Comparison of ENCODE assay signal across 23 mouse cellular contexts in genomic region chr9:40279438-40279837, GRCm38 (mm10). TPM values are rescaled to one million over a fixed set of nuclear protein-coding genes. Genes with fewer than 3 reads are reported as not detected.
DNase-seq lines count a peak whose midpoint lies in the region; TF ChIP-seq lines count a peak whose summit lies in the region.
"Had no signal": no experiment of that assay in that cellular context is flagged by ENCODE, and none has a peak within 500 bp of the region (broad histone marks: within the 10 kb centered on the region; RNA-seq: fewer than 3 reads in every experiment).

No protein-coding gene starts in this region.

- no peaks in the 10 kb centered on the region for H3K36me3 ChIP-seq in heart, adult 2 months (ENCODE audit: control insufficient read depth, insufficient read depth, low read length)
- no peaks in the 10 kb centered on the region for H3K36me3 ChIP-seq in heart, embryonic 10.5 days
- H3K36me3 ChIP-seq: G1E had no signal

- no peak overlapping the region for H3K4me3 ChIP-seq in heart, adult 2 months
- H3K4me3 ChIP-seq in heart, embryonic 10.5 days, result no peak overlapping the region
- H3K4me3 ChIP-seq in layer of hippocampus, adult 2 months, result no peak overlapping the region
- no peak overlapping the region for H3K4me3 ChIP-seq in olfactory bulb, adult 2 months (ENCODE audit: insufficient read depth, low read depth, low read length)

- no peaks in the 10 kb centered on the region for H3K27me3 ChIP-seq in heart, adult 2 months (ENCODE audit: control insufficient read depth, insufficient read depth, low read length)
- H3K27me3 ChIP-seq in heart, embryonic 10.5 days (ENCODE audit: insufficient read depth, poor library complexity, severe bottlenecking), result no peaks in the 10 kb centered on the region
- H3K27me3 ChIP-seq: CH12.LX, Patski had no signal

- 88% methylated on average over 7 of the region's 7 CpGs for WGBS in heart, adult 2 months
- 89% methylated on average over 7 of the region's 7 CpGs for WGBS in heart, embryonic 10.5 days
- WGBS in olfactory bulb, adult 2 months, result 93% methylated on average over 7 of the region's 7 CpGs

- no peak overlapping the region for H3K9ac ChIP-seq in heart, adult 2 months (ENCODE audit: low read depth, low read length)

- H3K9me3 ChIP-seq in heart, embryonic 10.5 days, result no peaks in the 10 kb centered on the region

- no peaks in the 10 kb centered on the region for H3K79me2 ChIP-seq in heart, adult 2 months (replicated peaks; ENCODE audit: control insufficient read depth, insufficient read depth, low read length)

- TF ChIP-seq EP300 in heart, adult 2 months (IDR thresholded peaks at IDR 0.05; ENCODE audit: insufficient read depth, low read depth, low read length), result no peak

- peak; percentile 55 for DNase-seq in heart, adult 11 months
- no peak for DNase-seq in heart, adult 2 months
- DNase-seq in heart, embryonic 10.5 days (ENCODE audit: low spot score), result peak; percentile 53
- DNase-seq in heart, postnatal 25 days (ENCODE audit: low spot score), result no peak
- peak in 1 of 2 experiments; percentile 7 for DNase-seq in layer of hippocampus, adult 2 months (ENCODE audit: low spot score in 2 of 2)
- no peak for DNase-seq in layer of hippocampus, adult 9-10 months (ENCODE audit: low spot score)
- no peak for DNase-seq in right cerebral cortex, postnatal 36 days (ENCODE audit: low spot score in 2 of 2)
- DNase-seq: adrenal gland, adult 2 months; adrenal gland, adult 8-10 months; adrenal gland, postnatal 10 days; adrenal gland, postnatal 14 days; adrenal gland, postnatal 25 days; adrenal gland, postnatal 36 days; B cell, adult 2 months; cerebellum, adult 11 months; cerebellum, adult 11-12 months had no signal

- no peaks in the 10 kb centered on the region for H3K4me1 ChIP-seq in heart, adult 2 months (ENCODE audit: control insufficient read depth, insufficient read depth, low read length)
- no peaks in the 10 kb centered on the region for H3K4me1 ChIP-seq in heart, embryonic 10.5 days
- H3K4me1 ChIP-seq in olfactory bulb, adult 2 months (ENCODE audit: control insufficient read depth, insufficient read depth, low read length), result peaks cover 5% of the 10 kb centered on the region; the same call in 1 of the 2 replicates

- intact Hi-C loops in heart, adult 2 months (cut with DNase I), result no loop called here
- intact Hi-C loops in heart, postnatal 25 days (cut with DNase I), result loop anchor here (5.0 kb wide), 1 partner anchor 33 kb away; no protein-coding TSS in a partner anchor

- TF ChIP-seq POLR2A in heart, adult 2 months (IDR thresholded peaks at IDR 0.05; ENCODE audit: insufficient read depth, low read depth, low read length), result no peak
- no peak for TF ChIP-seq POLR2A in olfactory bulb, adult 2 months (IDR thresholded peaks at IDR 0.05; ENCODE audit: insufficient read depth, low read depth, low read length)

- H3K27ac ChIP-seq in heart, adult 2 months, result no peak overlapping the region
- no peak overlapping the region for H3K27ac ChIP-seq in heart, embryonic 10.5 days
- H3K27ac ChIP-seq in layer of hippocampus, adult 2 months, result peak overlapping the region; percentile 53; the same call in 1 of the 2 replicates
- no peak overlapping the region for H3K27ac ChIP-seq in olfactory bulb, adult 2 months (ENCODE audit: insufficient read depth, low read depth, low read length)

- TF ChIP-seq CTCF in heart, adult 2 months (IDR thresholded peaks at IDR 0.05), result no peak
- TF ChIP-seq CTCF in layer of hippocampus, adult 2 months (conservative IDR thresholded peaks at IDR 0.05), result no peak
- 0 out of 2 replicates have a peak, but pooled peaks have one; percentile 2 for TF ChIP-seq CTCF in olfactory bulb, adult 2 months (IDR thresholded peaks at IDR 0.05; ENCODE audit: insufficient read depth, low read depth, low read length)

RNA-seq across cellular contexts. Expression of gene Scn3b, which starts 10.4 kb away (rescaled TPM):
- 1 to 10 TPM in 1 of 2 experiments, under 1 TPM in 1; 0.70 to 2.0 TPM for total RNA-seq in heart, adult 2 months (2021)
- polyA plus RNA-seq in heart, adult 2 months (2012; rRNA removed), result 0.91 and 0.96 TPM in 2 replicates
- 0.38 and 0.90 TPM in 2 replicates for polyA plus RNA-seq in heart, embryonic 10.5 days (2016; fragmentation: Nextera tagmentation; extraction: Ambion mirVana)
- under 1 TPM; 0.67 to 0.83 TPM for total RNA-seq in heart, postnatal 25 days (2021)
- 100 to 1,000 TPM; 254 to 266 TPM for total RNA-seq in layer of hippocampus, adult 2 months (2021)
- polyA plus RNA-seq in olfactory bulb, adult 2 months (2012; ENCODE audit: insufficient read depth, insufficient read length, low replicate concordance, missing spikeins), result not detected in 2 replicates
- total RNA-seq: MEL had no signal
- polyA plus RNA-seq: activated CD4-positive, CD25-positive, alpha-beta regulatory T cell, adult 4 months; C2C12; G1E had no signal

Comparison
In these comparisons a context has a peak if more than half of its experiments do, and no peak if none do; other contexts are left out.
1. DNase-seq: peak in heart, adult 11 months (single experiment) and heart, embryonic 10.5 days (single experiment); none in heart, adult 2 months (0 of 2), heart, postnatal 25 days (single experiment), layer of hippocampus, adult 9-10 months (single experiment) and right cerebral cortex, postnatal 36 days (0 of 2).
2. RNA of gene Scn3b, which starts 10.4 kb away (total RNA-seq): 254 to 266 TPM in layer of hippocampus, adult 2 months; 0.70 to 2.0 TPM in heart, adult 2 months and 0.67 to 0.83 TPM in heart, postnatal 25 days; every median in the first group is over 10 times any median in the second.